Mouse (Mus musculus) C2C12 (cell line): ENCODE measurements around the gene Pip5k1a. TPM values are rescaled to one million over a fixed set of nuclear protein-coding genes. Genes with fewer than 3 reads are reported as not detected.

Experiments
- H3K27me3 ChIP-seq: one replicate; pipeline ENCODE4 v1.6.1; 2011; ENCODE audit not compliant: control insufficient read depth, insufficient read depth, insufficient read length
- H3K36me3 ChIP-seq: one replicate; pipeline ENCODE4 v1.6.1; 2011; ENCODE audit not compliant: control insufficient read depth, insufficient read depth
- H3K4me3 ChIP-seq: one replicate; pipeline ENCODE4 v1.5.1; 2011; ENCODE audit warnings: mild to moderate bottlenecking, control low read depth; ENCODE audit not compliant: poor library complexity, insufficient read depth, severe bottlenecking
- H3K79me2 ChIP-seq: one replicate; pipeline ENCODE4 v1.6.1; 2011; ENCODE audit not compliant: control insufficient read depth, insufficient read depth
- H3K79me3 ChIP-seq: one replicate; pipeline ENCODE4 v1.6.1; 2011; ENCODE audit warnings: low read depth, control low read depth
- H3ac ChIP-seq: one replicate; pipeline ENCODE3; 2011; ENCODE audit warnings: low read depth; ENCODE audit not compliant: control insufficient read depth, insufficient read length
- CEBPB ChIP-seq: IDR thresholded peaks from one replicate; pipeline ENCODE4 v1.6.1; 2011; ENCODE audit warnings: low read depth, mild to moderate bottlenecking, control low read depth, moderate library complexity
- CTCF ChIP-seq: IDR thresholded peaks from one replicate; pipeline ENCODE4 v1.5.1; 2011; ENCODE audit not compliant: control insufficient read depth, insufficient read depth, insufficient read length
- FOSL1 ChIP-seq: IDR thresholded peaks from one replicate; pipeline ENCODE4 v1.8.0; 2011; ENCODE audit warnings: mild to moderate bottlenecking, low read length; ENCODE audit not compliant: poor library complexity, insufficient read depth, severe bottlenecking
- MAX ChIP-seq: IDR thresholded peaks from one replicate; pipeline ENCODE4 v1.6.1; 2011; ENCODE audit warnings: mild to moderate bottlenecking, control low read depth
- MYOD1 ChIP-seq: IDR thresholded peaks from one replicate; pipeline ENCODE4 v1.6.1; 2011; ENCODE audit warnings: low read depth; ENCODE audit not compliant: control insufficient read depth, insufficient read length
- MYOG ChIP-seq: IDR thresholded peaks from one replicate; pipeline ENCODE4 v1.6.1; 2011; ENCODE audit not compliant: control insufficient read depth, insufficient read length; ENCODE audit errors: extremely low read depth
- USF1 ChIP-seq: IDR thresholded peaks from one replicate; pipeline ENCODE4 v1.6.1; 2011; ENCODE audit warnings: low read depth, mild to moderate bottlenecking, control low read depth, moderate library complexity
- polyA plus RNA-seq: library from polyadenylated mRNA; unstranded; fragments of >200 nt; fragmentation: generic; extraction: Trizol; gene quantifications from one replicate; pipeline ENCODE4 v1.2.1, GENCODE M21; 2012; ENCODE audit warnings: missing spikeins

Gene Pip5k1a
- polyA plus RNA-seq, 1 experiment, result 21.2 TPM

- Histone ChIP-seq H3K27me3 (no peaks in the 10 kb centered on the region), H3K79me2 (peaks cover 40% of the 10 kb centered on the region), H3K4me3 (peak overlapping the region; percentile 49), H3K79me3 (peaks cover 14% of the 10 kb centered on the region), H3ac (peak overlapping the region; percentile 78), H3K36me3 (peaks cover 13% of the 10 kb centered on the region)
- TF ChIP-seq USF1 (no peak), MAX (peak; percentile 71), CTCF (no peak), MYOG (no peak), FOSL1 (no peak), MYOD1 (no peak)
Observed at GRCm38 (mm10) chr3:95015891-95016531, 90.7 kb downstream of the Pip5k1a start.

GRCm38 (mm10) chr3:95015337-95015872 lies 91.3 kb downstream of the Pip5k1a start, which contains the start of gene Zfp687:
TSS of gene Zfp687 (minus strand) at chr3:95015448.
- no peaks in the 10 kb centered on the region for H3K27me3 ChIP-seq
- H3K79me3 ChIP-seq, result peaks cover 14% of the 10 kb centered on the region
- H3K79me2 ChIP-seq, result peaks cover 46% of the 10 kb centered on the region
- H3ac ChIP-seq, result peak within 1 kb of the TSS; percentile 92
- H3K36me3 ChIP-seq, result peaks cover 19% of the 10 kb centered on the region
- TF ChIP-seq MYOG, result no peak
- no peak for TF ChIP-seq MYOD1
- no peak for TF ChIP-seq USF1
- TF ChIP-seq CEBPB, result no peak
- no peak for TF ChIP-seq CTCF
- no peak for TF ChIP-seq FOSL1
- no peak for TF ChIP-seq MAX
- H3K4me3 ChIP-seq, result peak within 1 kb of the TSS; percentile 95

GRCm38 (mm10) chr3:95014428-95015151 lies 92.1 kb downstream of the Pip5k1a start:
- TF ChIP-seq MYOG, result no peak
- TF ChIP-seq MYOD1, result no peak
- TF ChIP-seq CEBPB, result no peak
- Histone ChIP-seq H3K27me3 (no peaks in the 10 kb centered on the region), H3ac (peak overlapping the region; percentile 92), H3K4me3 (peak overlapping the region; percentile 95), H3K79me2 (peaks cover 48% of the 10 kb centered on the region), H3K36me3 (peaks cover 27% of the 10 kb centered on the region), H3K79me3 (peaks cover 15% of the 10 kb centered on the region)

- Histone ChIP-seq H3K79me3 (peaks cover 17% of the 10 kb centered on the region), H3ac (peak overlapping the region; percentile 92), H3K79me2 (peaks cover 48% of the 10 kb centered on the region), H3K4me3 (peak overlapping the region; percentile 95), H3K36me3 (peaks cover 34% of the 10 kb centered on the region), H3K27me3 (no peaks in the 10 kb centered on the region)
- TF ChIP-seq FOSL1 (no peak), CEBPB (no peak), CTCF (no peak), MAX (no peak), MYOD1 (no peak), MYOG (no peak), USF1 (no peak)
Observed at GRCm38 (mm10) chr3:95013699-95014427, 92.9 kb downstream of the Pip5k1a start.

- Histone ChIP-seq H3K36me3 (peaks cover 41% of the 10 kb centered on the region), H3ac (no peak overlapping the region), H3K4me3 (no peak overlapping the region), H3K27me3 (no peaks in the 10 kb centered on the region), H3K79me2 (peaks cover 48% of the 10 kb centered on the region), H3K79me3 (peaks cover 17% of the 10 kb centered on the region)
- no peak for TF ChIP-seq CTCF
- no peak for TF ChIP-seq USF1
- no peak for TF ChIP-seq CEBPB
- TF ChIP-seq FOSL1, result no peak
- TF ChIP-seq MYOD1, result no peak
- TF ChIP-seq MAX, result no peak
- TF ChIP-seq MYOG, result no peak
Observed at GRCm38 (mm10) chr3:95012982-95013381, 93.7 kb downstream of the Pip5k1a start.
